Mouse (Mus musculus) thymus, adult 2 months (tissue): ENCODE results near the gene Klkb1. TPM values are rescaled to one million over a fixed set of nuclear protein-coding genes. Genes with fewer than 3 reads are reported as not detected.

ENCODE experiments used
- DNase-seq: peaks from one replicate; pipeline ENCODE4 v3.0.0; 2021
- H3K27ac ChIP-seq: fragments of 200-500 bp; 2 replicates; pipeline ENCODE4 v1.5.1; 2012; ENCODE audit warnings: low read length, control low read depth; ENCODE audit not compliant: control insufficient read depth, insufficient read depth
- H3K27me3 ChIP-seq: fragments of 200-500 bp; 2 replicates; pipeline ENCODE4 v1.6.1; 2012; ENCODE audit warnings: mild to moderate bottlenecking, low read length, moderate library complexity, mixed read lengths; ENCODE audit not compliant: control insufficient read depth, insufficient read depth
- H3K36me3 ChIP-seq: fragments of 200-500 bp; 2 replicates; pipeline ENCODE4 v1.6.1; 2012; ENCODE audit warnings: mild to moderate bottlenecking, low read length, moderate library complexity; ENCODE audit not compliant: control insufficient read depth, insufficient read depth
- H3K4me1 ChIP-seq: fragments of 200-500 bp; replicated peaks from 2 replicates; pipeline ENCODE4 v1.6.1; 2012; ENCODE audit warnings: low read length; ENCODE audit not compliant: control insufficient read depth, insufficient read depth
- H3K4me3 ChIP-seq: fragments of 200-500 bp; 2 replicates; pipeline ENCODE4 v1.5.1; 2012; ENCODE audit warnings: mild to moderate bottlenecking, low read length, control low read depth, moderate library complexity; ENCODE audit not compliant: control insufficient read depth, insufficient read depth
- CTCF ChIP-seq: fragments of 200-500 bp; IDR thresholded peaks from 2 replicates; pipeline ENCODE4 v1.5.1; 2012; ENCODE audit warnings: mild to moderate bottlenecking, control low read depth, low read length, moderate library complexity, borderline replicate concordance; ENCODE audit not compliant: control insufficient read depth, poor library complexity, insufficient read depth; ENCODE audit errors: extremely low read depth
- POLR2A ChIP-seq: fragments of 200-500 bp; IDR thresholded peaks from 2 replicates; pipeline ENCODE4 v1.6.1; 2012; ENCODE audit warnings: mild to moderate bottlenecking, low read length, control low read depth, moderate library complexity; ENCODE audit not compliant: control insufficient read depth, poor library complexity, insufficient read depth; ENCODE audit errors: extremely low read depth
- WGBS: fragments of 180-500 bp; shearing (Covaris S2); methylation state at CpG from one replicate; pipeline ENCODE4 v1.1.7; 2018; 5-methylcytosine and 5-hydroxymethylcytosine counted together
- polyA plus RNA-seq: library from polyadenylated mRNA; depleted of rRNA; stranded (reverse); fragments of >200 nt; gene quantifications from 2 replicates; pipeline ENCODE4 v1.2.3, GENCODE M21; 2012

Gene Klkb1
- polyA plus RNA-seq, 1 experiment: not detected

DNA sequence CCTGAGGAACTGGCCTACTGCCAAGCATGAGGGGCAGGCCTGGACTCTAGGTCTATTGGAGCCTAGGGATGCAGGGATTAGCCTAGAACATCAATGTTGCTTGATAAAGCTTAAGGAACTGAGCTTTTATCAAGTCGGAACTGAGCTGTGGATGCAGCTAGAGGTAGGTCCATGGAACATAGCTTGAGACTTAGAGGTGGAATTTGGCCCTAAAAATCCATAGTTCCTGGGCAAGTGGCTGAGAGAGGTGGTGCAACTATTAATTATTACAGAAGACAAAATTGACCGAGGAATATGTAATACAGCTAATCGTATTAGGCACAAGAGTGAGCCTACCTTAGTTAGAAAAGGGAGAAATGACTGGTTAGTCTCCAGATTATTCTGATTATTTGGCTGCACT, 9.7 kb upstream of the Klkb1 start:
- WGBS: 94% methylated on average over 3 of the region's 3 CpGs
- Histone ChIP-seq H3K36me3 (no peaks in the 10 kb centered on the region), H3K27ac (no peak overlapping the region), H3K4me3 (no peak overlapping the region), H3K27me3 (no peaks in the 10 kb centered on the region), H3K4me1 (no peaks in the 10 kb centered on the region)
- DNase-seq: no peak
- no peak for TF ChIP-seq POLR2A

GRCm38 (mm10) chr8:45302390-45302789, 7.7 kb upstream of the Klkb1 start:
- H3K4me1 ChIP-seq: no peaks in the 10 kb centered on the region
- 96% methylated on average over 8 of the region's 8 CpGs for WGBS
- no peak for DNase-seq
- H3K27ac ChIP-seq: no peak overlapping the region
- H3K27me3 ChIP-seq: no peaks in the 10 kb centered on the region
- H3K36me3 ChIP-seq: no peaks in the 10 kb centered on the region
- no peak for TF ChIP-seq CTCF
- TF ChIP-seq POLR2A: no peak
- no peak overlapping the region for H3K4me3 ChIP-seq

GRCm38 (mm10) chr8:45295276-45295675, 617 bp upstream of the Klkb1 start:
- TF ChIP-seq CTCF (no peak), POLR2A (no peak)
- no peaks in the 10 kb centered on the region for H3K27me3 ChIP-seq
- DNase-seq: no peak
- no peaks in the 10 kb centered on the region for H3K4me1 ChIP-seq
- no peaks in the 10 kb centered on the region for H3K36me3 ChIP-seq
- no peak overlapping the region for H3K4me3 ChIP-seq
- WGBS: 94% methylated on average over 6 of the region's 6 CpGs
- no peak overlapping the region for H3K27ac ChIP-seq

DNA sequence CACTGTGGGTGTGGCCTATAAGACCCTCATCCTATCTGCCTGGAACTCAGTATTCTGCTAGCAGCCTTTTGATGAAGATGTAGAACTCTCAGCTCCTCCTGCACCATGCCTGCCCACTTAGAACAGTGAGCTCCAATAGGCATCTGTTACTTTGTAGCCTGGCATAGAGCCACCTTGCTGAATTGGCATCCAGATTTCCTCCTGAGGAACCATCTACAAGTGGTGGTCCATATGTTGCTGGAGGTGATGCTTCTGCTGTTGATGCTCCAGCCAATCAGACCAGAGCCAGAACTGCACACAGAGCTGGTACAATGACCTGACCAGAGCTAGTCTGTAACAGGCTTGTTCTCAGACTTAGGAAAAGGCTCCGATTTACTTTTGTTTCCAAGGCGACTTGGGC, 2.9 kb downstream of the Klkb1 start:
- H3K4me3 ChIP-seq: no peak overlapping the region
- DNase-seq: no peak
- 97% methylated on average over 2 of the region's 2 CpGs for WGBS
- no peaks in the 10 kb centered on the region for H3K4me1 ChIP-seq
- H3K27ac ChIP-seq: no peak overlapping the region
- H3K36me3 ChIP-seq: no peaks in the 10 kb centered on the region
- TF ChIP-seq CTCF (no peak), POLR2A (no peak)
- no peaks in the 10 kb centered on the region for H3K27me3 ChIP-seq

GRCm38 (mm10) chr8:45281630-45282029, 13.0 kb downstream of the Klkb1 start:
- Histone ChIP-seq H3K4me1 (no peaks in the 10 kb centered on the region), H3K4me3 (no peak overlapping the region), H3K36me3 (no peaks in the 10 kb centered on the region), H3K27me3 (no peaks in the 10 kb centered on the region), H3K27ac (no peak overlapping the region)
- no peak for DNase-seq
- no peak for TF ChIP-seq CTCF
- no peak for TF ChIP-seq POLR2A
- 93% methylated on average over 8 of the region's 8 CpGs for WGBS

DNA sequence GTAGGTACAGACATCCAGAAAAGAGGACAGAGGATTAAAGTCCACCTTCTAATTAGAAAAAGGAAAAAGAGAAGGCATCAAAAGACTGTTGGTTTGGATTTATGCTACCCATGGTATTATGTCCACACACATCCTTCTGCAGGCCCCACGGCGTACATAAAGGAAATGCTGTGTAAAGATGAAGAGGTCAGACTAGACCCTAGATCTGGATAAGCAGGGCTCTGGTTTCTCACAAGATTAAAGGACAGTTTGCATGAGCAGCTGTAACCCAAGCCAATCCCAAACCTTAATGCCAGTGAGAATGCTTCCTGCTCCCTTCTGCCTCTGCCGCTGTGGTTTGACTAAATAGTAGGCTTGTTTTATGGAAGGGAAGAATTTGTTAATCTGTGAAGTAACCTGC, 17.2 kb downstream of the Klkb1 start:
- Histone ChIP-seq H3K4me3 (no peak overlapping the region), H3K27me3 (no peaks in the 10 kb centered on the region), H3K27ac (no peak overlapping the region), H3K4me1 (no peaks in the 10 kb centered on the region), H3K36me3 (no peaks in the 10 kb centered on the region)
- TF ChIP-seq POLR2A (no peak), CTCF (no peak)
- 80% methylated on average over 3 of the region's 3 CpGs for WGBS
- DNase-seq: no peak

GRCm38 (mm10) chr8:45274317-45274716, 20.3 kb downstream of the Klkb1 start:
- Histone ChIP-seq H3K4me3 (no peak overlapping the region), H3K4me1 (no peaks in the 10 kb centered on the region), H3K27me3 (no peaks in the 10 kb centered on the region), H3K27ac (no peak overlapping the region), H3K36me3 (no peaks in the 10 kb centered on the region)
- 89% methylated on average over 4 of the region's 4 CpGs for WGBS
- no peak for DNase-seq
- TF ChIP-seq CTCF (no peak), POLR2A (no peak)
